Mouse (Mus musculus) small intestine, adult 2 months (tissue): ENCODE data around the gene 4933417A18Rik.

Experiments used
- CTCF ChIP-seq: fragments of 200-500 bp; IDR thresholded peaks from 2 replicates; pipeline ENCODE4 v1.5.1; 2012; ENCODE audit warnings: low read depth, mild to moderate bottlenecking, control low read depth, inconsistent platforms, low read length, moderate library complexity, mixed read lengths; ENCODE audit not compliant: insufficient replicate concordance, insufficient read length; ENCODE audit errors: extremely low read depth
- POLR2A ChIP-seq: fragments of 200-500 bp; IDR thresholded peaks from 2 replicates; pipeline ENCODE4 v1.6.1; 2012; ENCODE audit warnings: low read depth, mild to moderate bottlenecking, control low read depth, inconsistent platforms, low read length, moderate library complexity

DNA sequence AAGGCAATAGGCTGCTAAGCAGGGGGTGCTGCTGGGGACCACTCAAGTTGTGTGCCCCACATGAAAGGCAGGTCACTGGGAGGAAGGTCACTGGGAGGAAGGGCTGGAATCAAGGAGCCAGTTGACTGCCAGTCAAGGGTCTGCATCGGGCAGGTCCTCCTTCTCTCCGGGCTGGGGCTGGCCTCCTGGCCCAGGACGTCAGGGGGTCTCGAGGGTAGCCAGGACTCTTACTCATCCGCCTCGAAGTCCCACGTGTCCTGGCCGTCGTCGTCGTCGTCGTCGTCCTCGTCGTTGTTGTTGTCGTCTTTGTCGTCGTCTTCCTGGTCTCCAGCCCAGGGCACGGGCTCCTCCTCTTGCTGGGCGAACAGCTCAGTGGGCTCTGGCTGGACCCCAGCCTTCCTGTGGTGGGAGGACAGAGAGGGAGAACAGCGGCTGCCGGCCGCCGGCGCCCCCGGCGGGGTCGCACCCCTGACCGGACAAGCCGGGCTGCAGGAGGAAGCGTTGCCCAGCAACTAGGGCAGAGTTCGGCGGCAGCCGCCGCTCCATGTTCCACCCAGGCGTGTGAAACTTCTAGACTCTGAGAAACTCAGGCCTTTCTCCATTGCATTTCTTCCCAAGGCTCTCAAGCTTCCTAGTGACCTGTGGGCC lies 7.6 kb upstream of the 4933417A18Rik start:
- TF ChIP-seq POLR2A: no peak
- TF ChIP-seq CTCF: no peak
